Mouse (Mus musculus): ENCODE data around the gene Hamp.

- no peak for TF ChIP-seq CTCF (IDR thresholded peaks at IDR 0.05; ENCODE audit: low read depth)
- no peak for TF ChIP-seq EP300 (IDR thresholded peaks at IDR 0.05; ENCODE audit: low read depth)
Observed at GRCm38 (mm10) chr7:30972426-30973250, 28.8 kb upstream of the Hamp start.
